Mouse (Mus musculus) myocyte (in vitro differentiated cells): ENCODE data around the gene Zmynd8. TPM values are rescaled to one million over a fixed set of nuclear protein-coding genes. Genes with fewer than 3 reads are reported as not detected.

Source experiments
- H3K27me3 ChIP-seq: one replicate; pipeline ENCODE4 v1.6.1; 2011; ENCODE audit not compliant: control insufficient read depth, insufficient read depth, insufficient read length
- H3K36me3 ChIP-seq: one replicate; pipeline ENCODE4 v1.6.1; 2011; ENCODE audit not compliant: control insufficient read depth, insufficient read depth
- H3K4me2 ChIP-seq: one replicate; pipeline ENCODE4 v1.6.1; 2011; ENCODE audit warnings: low read depth, control low read depth
- H3K4me3 ChIP-seq: one replicate; pipeline ENCODE4 v1.5.1; 2011; ENCODE audit warnings: mild to moderate bottlenecking, control low read depth, moderate library complexity
- H3K79me2 ChIP-seq: one replicate; pipeline ENCODE4 v1.6.1; 2011; ENCODE audit not compliant: control insufficient read depth, insufficient read depth
- H3ac ChIP-seq: one replicate; pipeline ENCODE4 v1.6.1; 2011; ENCODE audit not compliant: control insufficient read depth, insufficient read length
- CEBPB ChIP-seq: IDR thresholded peaks from 2 replicates; pipeline ENCODE4 v1.6.1; 2011; ENCODE audit warnings: mild to moderate bottlenecking, moderate library complexity; ENCODE audit not compliant: poor library complexity, insufficient read depth, severe bottlenecking
- E2F4 ChIP-seq: IDR thresholded peaks from one replicate; pipeline ENCODE4 v1.6.1; 2011; ENCODE audit warnings: mild to moderate bottlenecking, control low read depth, moderate library complexity; ENCODE audit not compliant: insufficient read depth
- MAX ChIP-seq: IDR thresholded peaks from one replicate; pipeline ENCODE4 v1.6.1; 2011; ENCODE audit warnings: low read depth, mild to moderate bottlenecking, control low read depth
- MYOD1 ChIP-seq, 3 experiments: IDR thresholded peaks; one replicate each; pipeline ENCODE4 v1.6.1; 2011; ENCODE audit warnings: control low read depth in 2 of 3, low read depth in 2 of 3, mild to moderate bottlenecking in 2 of 3, moderate library complexity in 1 of 3; ENCODE audit not compliant: insufficient read length in 2 of 3, control insufficient read depth in 1 of 3
- MYOG ChIP-seq, 3 experiments: IDR thresholded peaks; one replicate each; pipeline ENCODE4 v1.6.1; 2011; ENCODE audit warnings: control low read depth in 2 of 3, low read depth in 2 of 3, mild to moderate bottlenecking in 2 of 3; ENCODE audit not compliant: insufficient read length in 2 of 3, control insufficient read depth in 1 of 3, insufficient read depth in 1 of 3
- POLR2A ChIP-seq: IDR thresholded peaks from one replicate; pipeline ENCODE4 v1.6.1; 2011; ENCODE audit warnings: low read depth, mild to moderate bottlenecking, control low read depth, moderate library complexity; ENCODE audit not compliant: insufficient read length
- POLR2AphosphoS2 ChIP-seq: IDR thresholded peaks from one replicate; pipeline ENCODE4 v1.6.1; 2011; ENCODE audit warnings: low read depth, control low read depth; ENCODE audit not compliant: insufficient read length
- REST ChIP-seq: IDR thresholded peaks from one replicate; pipeline ENCODE4 v1.6.1; 2011; ENCODE audit warnings: mild to moderate bottlenecking, control low read depth, moderate library complexity; ENCODE audit not compliant: insufficient read depth, insufficient read length
- SRF ChIP-seq: IDR thresholded peaks from one replicate; pipeline ENCODE4 v1.6.1; 2011; ENCODE audit warnings: low read depth; ENCODE audit not compliant: control insufficient read depth, insufficient read length
- TCF12 ChIP-seq: IDR thresholded peaks from one replicate; pipeline ENCODE4 v1.6.1; 2011; ENCODE audit warnings: mild to moderate bottlenecking, control low read depth; ENCODE audit not compliant: poor library complexity, insufficient read depth, severe bottlenecking
- TCF3 ChIP-seq: IDR thresholded peaks from one replicate; pipeline ENCODE4 v1.6.1; 2011; ENCODE audit warnings: low read depth, control low read depth; ENCODE audit not compliant: insufficient read length
- USF1 ChIP-seq: IDR thresholded peaks from one replicate; pipeline ENCODE4 v1.6.1; 2011; ENCODE audit warnings: low read depth, mild to moderate bottlenecking, control low read depth, moderate library complexity
- polyA plus RNA-seq: library from polyadenylated mRNA; unstranded; fragments of >200 nt; fragmentation: generic; extraction: Trizol; gene quantifications from one replicate; pipeline ENCODE4 v1.2.1, GENCODE M21; 2012; ENCODE audit warnings: missing spikeins

Gene Zmynd8
- polyA plus RNA-seq, 1 experiment: 20.9 TPM

DNA sequence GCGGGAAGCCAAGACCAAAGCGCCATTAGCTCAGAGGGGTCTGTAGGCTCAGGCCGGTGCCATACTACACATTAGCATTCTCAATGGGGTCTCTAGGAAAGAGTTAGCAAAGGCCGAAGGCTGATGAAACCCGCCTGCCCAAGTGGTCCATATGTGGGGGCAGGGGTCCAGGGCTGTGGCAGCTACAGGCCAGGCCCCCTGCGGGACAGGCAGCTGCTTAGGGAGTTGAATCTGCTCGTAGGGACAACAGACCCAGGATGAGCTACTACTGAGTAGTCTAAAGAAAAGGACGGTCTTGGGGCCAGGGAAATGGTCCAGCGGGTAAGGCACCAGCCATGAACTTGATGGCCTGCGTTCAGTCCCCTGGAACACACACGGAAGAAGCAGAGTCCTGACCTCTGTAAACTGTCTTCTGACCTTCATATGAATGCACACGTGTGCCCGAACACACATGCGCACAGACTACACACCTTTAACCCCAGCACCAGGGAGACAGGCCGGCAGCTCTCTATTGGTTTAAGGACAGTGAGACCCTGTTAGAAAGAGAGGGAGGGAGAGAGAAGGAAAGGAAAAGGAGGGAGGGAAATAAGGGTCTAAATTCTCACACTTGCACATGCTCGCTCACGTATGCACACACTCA, 73.4 kb downstream of the Zmynd8 start:
- Histone ChIP-seq H3K79me2 (no peaks in the 10 kb centered on the region), H3ac (no peak overlapping the region), H3K4me3 (no peak overlapping the region), H3K27me3 (no peaks in the 10 kb centered on the region), H3K36me3 (peaks cover 34% of the 10 kb centered on the region), H3K4me2 (no peak overlapping the region)
- no peak for TF ChIP-seq POLR2AphosphoS2

DNA sequence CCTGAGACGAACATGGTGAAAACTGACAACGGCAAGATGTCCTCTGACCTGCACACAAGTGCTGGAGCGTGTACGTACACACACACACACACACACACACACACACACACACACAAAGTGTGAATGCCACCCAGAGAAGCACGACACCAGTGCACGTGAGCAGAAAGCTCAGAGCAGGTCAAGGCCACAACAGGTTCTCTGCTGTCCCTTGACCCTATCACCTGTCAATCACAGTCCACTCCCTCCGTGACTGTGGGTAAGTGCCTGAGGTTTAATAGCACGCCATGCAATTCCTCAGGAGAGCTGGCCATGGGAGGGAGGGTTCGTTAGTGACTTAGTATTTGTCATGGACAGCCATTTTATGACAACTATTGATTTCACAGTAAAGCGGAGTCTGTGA, 74.0 kb downstream of the Zmynd8 start:
- Histone ChIP-seq H3K79me2 (no peaks in the 10 kb centered on the region), H3K27me3 (no peaks in the 10 kb centered on the region), H3K4me3 (no peak overlapping the region), H3K4me2 (no peak overlapping the region), H3K36me3 (peaks cover 38% of the 10 kb centered on the region), H3ac (no peak overlapping the region)
- TF ChIP-seq SRF (no peak), MYOG (IDR thresholded peaks at IDR 0.05; ENCODE audit: control insufficient read depth in 1 of 3, insufficient read depth in 1 of 3, insufficient read length in 2 of 3, low read depth in 2 of 3) (no peak), POLR2AphosphoS2 (no peak), REST (no peak), POLR2A (no peak), MYOD1 (IDR thresholded peaks at IDR 0.05; ENCODE audit: control insufficient read depth in 1 of 3, insufficient read length in 2 of 3, low read depth in 2 of 3) (no peak), CEBPB (no peak), MAX (no peak), USF1 (no peak), TCF12 (no peak), TCF3 (no peak), E2F4 (no peak)

DNA sequence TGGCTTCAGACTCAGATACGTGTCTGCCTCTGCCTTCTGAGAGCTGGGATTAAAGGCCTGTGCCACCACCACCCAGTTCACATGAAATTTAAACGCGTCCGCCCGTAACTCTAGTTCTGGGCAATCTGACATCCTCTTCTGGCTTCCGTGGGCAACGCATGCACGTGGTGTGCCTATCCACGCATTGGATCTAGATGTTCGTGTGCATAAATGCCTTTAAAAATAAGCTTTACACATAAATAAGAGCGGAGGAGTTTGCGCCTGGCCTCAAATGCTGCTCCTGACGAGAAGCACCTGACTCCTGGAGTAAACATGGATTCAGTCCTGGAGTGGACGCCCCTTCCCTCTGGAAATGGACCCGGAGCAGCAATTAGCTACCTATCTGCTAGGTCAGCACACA, 76.3 kb downstream of the Zmynd8 start:
- Histone ChIP-seq H3K27me3 (no peaks in the 10 kb centered on the region), H3K36me3 (peaks cover 33% of the 10 kb centered on the region), H3ac (no peak overlapping the region), H3K4me2 (no peak overlapping the region), H3K4me3 (no peak overlapping the region), H3K79me2 (no peaks in the 10 kb centered on the region)
- TF ChIP-seq TCF12: no peak
- no peak for TF ChIP-seq POLR2A
- TF ChIP-seq MYOD1 (IDR thresholded peaks at IDR 0.05; ENCODE audit: control insufficient read depth in 1 of 3, insufficient read length in 2 of 3, low read depth in 2 of 3): no peak
- no peak for TF ChIP-seq CEBPB
- no peak for TF ChIP-seq SRF
- TF ChIP-seq MAX: no peak
- no peak for TF ChIP-seq USF1
- no peak for TF ChIP-seq REST
- TF ChIP-seq MYOG (IDR thresholded peaks at IDR 0.05; ENCODE audit: control insufficient read depth in 1 of 3, insufficient read depth in 1 of 3, insufficient read length in 2 of 3, low read depth in 2 of 3): no peak
- TF ChIP-seq POLR2AphosphoS2: no peak
- no peak for TF ChIP-seq TCF3
- TF ChIP-seq E2F4: no peak

DNA sequence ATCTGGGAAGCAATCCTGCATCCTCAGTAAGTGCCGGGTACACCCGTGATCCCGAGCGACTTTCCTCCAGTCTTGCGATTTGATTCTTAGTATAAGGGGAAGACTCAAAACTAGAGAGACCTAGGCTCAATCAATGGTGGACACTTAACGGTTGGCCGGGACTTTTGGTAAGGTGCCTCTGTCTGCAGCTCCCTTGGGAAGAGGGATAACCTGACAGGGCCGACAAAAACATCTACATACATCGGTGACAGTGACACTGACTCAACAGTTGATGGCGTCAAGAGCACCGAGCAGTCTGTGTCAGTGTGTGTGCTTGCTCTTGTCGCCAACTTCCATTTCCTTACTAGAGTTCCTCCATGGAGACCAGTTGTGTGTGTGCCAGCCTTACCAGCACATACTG, 77.1 kb downstream of the Zmynd8 start:
- H3K27me3 ChIP-seq: no peaks in the 10 kb centered on the region
- no peak overlapping the region for H3K4me2 ChIP-seq
- H3ac ChIP-seq: no peak overlapping the region
- H3K4me3 ChIP-seq: no peak overlapping the region
- no peak for TF ChIP-seq MYOG (IDR thresholded peaks at IDR 0.05; ENCODE audit: control insufficient read depth in 1 of 3, insufficient read depth in 1 of 3, insufficient read length in 2 of 3, low read depth in 2 of 3)
- no peak for TF ChIP-seq MYOD1 (IDR thresholded peaks at IDR 0.05; ENCODE audit: control insufficient read depth in 1 of 3, insufficient read length in 2 of 3, low read depth in 2 of 3)
- no peak for TF ChIP-seq USF1
- TF ChIP-seq POLR2A: no peak
- no peak for TF ChIP-seq TCF12
- TF ChIP-seq REST: no peak
- no peak for TF ChIP-seq CEBPB
- no peak for TF ChIP-seq POLR2AphosphoS2
- no peak for TF ChIP-seq E2F4
- no peak for TF ChIP-seq MAX
- peaks cover 30% of the 10 kb centered on the region for H3K36me3 ChIP-seq
- H3K79me2 ChIP-seq: no peaks in the 10 kb centered on the region

DNA sequence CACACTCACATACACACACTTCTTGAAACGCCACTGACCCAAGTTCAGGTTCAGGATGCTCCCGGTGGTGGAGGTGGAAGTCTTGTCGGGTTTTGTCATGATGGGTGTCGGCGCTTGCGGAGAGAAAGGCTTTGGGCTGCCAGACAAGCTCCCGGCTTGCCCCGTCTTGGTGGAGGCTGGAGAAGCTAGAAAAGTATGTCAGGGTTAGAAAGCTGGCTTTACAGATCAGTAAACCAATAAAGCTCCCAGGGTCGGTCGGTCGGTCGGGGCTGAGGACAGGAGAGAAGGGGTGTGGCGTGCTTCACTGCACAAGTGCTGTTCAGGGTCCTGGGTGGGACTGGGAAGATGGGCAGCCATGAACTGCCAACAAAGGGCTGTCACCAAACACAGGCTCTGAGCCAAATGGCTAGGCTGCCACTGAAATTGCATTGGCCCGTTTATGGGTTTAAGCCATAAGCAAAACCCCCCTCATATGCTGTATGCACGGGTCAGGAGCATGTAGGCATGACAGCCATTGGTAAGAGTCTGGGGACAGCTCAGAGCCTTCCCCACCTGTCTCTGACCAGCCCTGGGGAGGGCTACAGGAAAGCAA, 78.2 kb downstream of the Zmynd8 start:
- Histone ChIP-seq H3K79me2 (no peaks in the 10 kb centered on the region), H3K27me3 (no peaks in the 10 kb centered on the region), H3ac (no peak overlapping the region), H3K4me2 (no peak overlapping the region), H3K4me3 (no peak overlapping the region), H3K36me3 (peaks cover 22% of the 10 kb centered on the region)
- TF ChIP-seq SRF: no peak
- no peak for TF ChIP-seq MYOG (IDR thresholded peaks at IDR 0.05; ENCODE audit: control insufficient read depth in 1 of 3, insufficient read depth in 1 of 3, insufficient read length in 2 of 3, low read depth in 2 of 3)
- no peak for TF ChIP-seq E2F4
